Mouse (Mus musculus): ENCODE data around the gene Exoc8.

Exoc8 gene

DNA sequence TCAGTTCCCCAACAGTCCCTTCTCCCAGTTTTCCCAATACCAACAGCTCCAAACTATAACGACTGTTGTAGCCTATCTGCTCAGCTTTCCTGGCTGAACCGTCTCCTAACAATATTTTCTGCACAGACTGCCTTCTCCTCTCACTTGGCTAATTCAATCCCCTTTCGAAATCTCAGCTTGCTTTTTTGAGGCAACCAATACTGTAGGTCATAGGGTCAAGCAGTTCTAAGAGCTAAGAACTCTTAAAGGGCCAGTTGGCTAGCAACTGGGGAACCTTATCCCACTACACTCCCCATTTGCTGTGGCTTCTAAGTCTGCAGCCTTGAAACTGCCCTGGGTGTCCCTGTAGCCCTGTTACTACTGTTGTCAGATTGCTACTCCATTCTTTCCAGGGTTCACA, 52.4 kb downstream of the Exoc8 start:
- DNase-seq (ENCODE audit: low read depth, low spot score): no peak
- Histone ChIP-seq H3K36me3 (ENCODE audit: control insufficient read depth, insufficient read depth, low read length, poor library complexity, severe bottlenecking) (peaks cover 6% of the 10 kb centered on the region; the same call in 1 of the 2 replicates), H3K27me3 (ENCODE audit: control insufficient read depth, insufficient read depth, low read length, poor library complexity, severe bottlenecking) (no peaks in the 10 kb centered on the region)

All from splenic B cell, adult 2 months (primary cell).